Comparison of ENCODE assay signal across 22 mouse cellular contexts in genomic region chr6:4967236-4967635, GRCm38 (mm10).
DNase-seq lines count a peak whose midpoint lies in the region; ATAC-seq and TF ChIP-seq lines count a peak whose summit lies in the region.
"Had no signal": no experiment of that assay in that cellular context is flagged by ENCODE, and none has a peak within 500 bp of the region (broad histone marks: within the 10 kb centered on the region; RNA-seq: fewer than 3 reads in every experiment).

No protein-coding gene starts in this region.

- in situ Hi-C loops in CH12.LX (cut with MboI; ENCODE audit: low pct_ligation_motif_present, low pct_unique_long_range_greater_than_20kb, low sequenced_read_pairs) = no loop called here

- H3K4me1 ChIP-seq in CH12.LX (ENCODE audit: control insufficient read depth in 1 of 2, insufficient read depth in 2 of 2) = no peaks in the 10 kb centered on the region

- TF ChIP-seq EP300 in CH12.LX (IDR thresholded peaks at IDR 0.05; ENCODE audit: low read length) = peak; percentile 91

- peak; percentile 36 for DNase-seq in A20 (ENCODE audit: low read depth, low spot score)
- peak; percentile 64 for DNase-seq in CH12.LX (ENCODE audit: extremely low read depth)
- peak; percentile 49 for DNase-seq in splenic B cell, adult 2 months (ENCODE audit: low read depth, low spot score)
- no peak for DNase-seq in adipocyte (ENCODE audit: low spot score)
- DNase-seq in kidney, postnatal 4 days = no peak
- DNase-seq: adrenal gland, adult 2 months; adrenal gland, postnatal 10 days; adrenal gland, postnatal 25 days; cerebellum, adult 11 months; cerebellum, adult 18-20 months; cerebellum, adult 8-10 months; cerebellum, adult 9-11 months; cerebellum, postnatal 14 days; cerebellum, postnatal 36 days; forebrain, postnatal 0 days had no signal

- peak overlapping the region; percentile 13; the same call in 1 of the 2 replicates for H3K4me2 ChIP-seq in CH12.LX (ENCODE audit: insufficient read depth, low read depth, poor library complexity, severe bottlenecking)
- H3K4me2 ChIP-seq: embryonic facial prominence, embryonic 12.5 days; forebrain, embryonic 13.5 days; forebrain, embryonic 15.5 days had no signal

- ATAC-seq in granulocyte monocyte progenitor cell, adult 5-6 weeks (replicated peaks; ENCODE audit: poor library complexity, severe bottlenecking) = peak; percentile 84
- ATAC-seq in activated CD4-positive, CD25-positive, alpha-beta regulatory T cell, adult 4 months = no peak
- ATAC-seq: CD4-positive, CD25-positive, alpha-beta regulatory T cell, adult 4 months; forebrain, embryonic 13.5 days; forebrain, embryonic 15.5 days; forebrain, postnatal 0 days had no signal

- H3K9me3 ChIP-seq in CH12.LX (replicated peaks; ENCODE audit: low read length) = no peaks in the 10 kb centered on the region
- H3K9me3 ChIP-seq: embryonic facial prominence, embryonic 10.5 days; embryonic facial prominence, embryonic 12.5 days; forebrain, embryonic 15.5 days had no signal

- dilution Hi-C loops in CH12.LX (cut with MboI; ENCODE audit: extremely low pct_ligation_motif_present, extremely low pct_unique_long_range_greater_than_20kb, low sequenced_read_pairs) = no loop called here

- no peak overlapping the region for H3K4me3 ChIP-seq in CH12.LX (replicated peaks in 1 of 3; ENCODE audit: low read depth in 2 of 3, low read length in 2 of 3, poor library complexity in 1 of 3)
- H3K4me3 ChIP-seq: embryonic facial prominence, embryonic 10.5 days; embryonic facial prominence, embryonic 12.5 days; forebrain, embryonic 13.5 days; forebrain, embryonic 15.5 days had no signal

- no peak for TF ChIP-seq POLR2A in CH12.LX (IDR thresholded peaks at IDR 0.05; ENCODE audit: low read depth, low read length)

- no peaks in the 10 kb centered on the region for H3K36me3 ChIP-seq in CH12.LX (replicated peaks in 1 of 2; ENCODE audit: control insufficient read depth in 1 of 2, insufficient read depth in 1 of 2, low read length in 1 of 2)
- no peaks in the 10 kb centered on the region for H3K36me3 ChIP-seq in splenic B cell, adult 2 months (ENCODE audit: control insufficient read depth, insufficient read depth, low read length, poor library complexity, severe bottlenecking)
- H3K36me3 ChIP-seq: embryonic facial prominence, embryonic 12.5 days; forebrain, embryonic 15.5 days had no signal

- no peaks in the 10 kb centered on the region for H3K79me2 ChIP-seq in CH12.LX (replicated peaks; ENCODE audit: control insufficient read depth, extremely low read depth, insufficient read depth, poor library complexity, severe bottlenecking)

- no peak for TF ChIP-seq RAD21 in CH12.LX (IDR thresholded peaks at IDR 0.05; ENCODE audit: low read depth, low read length)

- H3K27ac ChIP-seq in CH12.LX (ENCODE audit: insufficient read depth, low read depth) = no peak overlapping the region
- H3K27ac ChIP-seq: embryonic facial prominence, embryonic 10.5 days; embryonic facial prominence, embryonic 12.5 days; forebrain, embryonic 13.5 days; forebrain, embryonic 15.5 days had no signal

- no peak for TF ChIP-seq CTCF in CH12.LX (conservative IDR thresholded peaks at IDR 0.05 in 1 of 2, IDR thresholded peaks at IDR 0.05 in 1 of 2; ENCODE audit: low read depth in 2 of 2, low read length in 2 of 2)

- H3K27me3 ChIP-seq in CH12.LX (replicated peaks) = no peaks in the 10 kb centered on the region
- no peaks in the 10 kb centered on the region for H3K27me3 ChIP-seq in splenic B cell, adult 2 months (ENCODE audit: control insufficient read depth, insufficient read depth, low read length, poor library complexity, severe bottlenecking)
- H3K27me3 ChIP-seq: embryonic facial prominence, embryonic 12.5 days; forebrain, embryonic 13.5 days; forebrain, embryonic 15.5 days had no signal

- H3K9ac ChIP-seq in CH12.LX (ENCODE audit: insufficient read depth, low read depth) = no peak overlapping the region
- H3K9ac ChIP-seq: embryonic facial prominence, embryonic 12.5 days; forebrain, embryonic 13.5 days; forebrain, embryonic 15.5 days; forebrain, postnatal 0 days had no signal

TF ChIP-seq in CH12.LX, 34 proteins besides CTCF, POLR2A, EP300 and RAD21:
- TF ChIP-seq NRF1 (IDR thresholded peaks at IDR 0.05; ENCODE audit: low read depth, low read length) (no peak), JUN (IDR thresholded peaks at IDR 0.05; ENCODE audit: insufficient read depth, low read depth, low read length) (peak; percentile 65; the same call in 1 of the 2 replicates), TCF12 (IDR thresholded peaks at IDR 0.05; ENCODE audit: low read depth, low read length) (no peak), SMC3 (IDR thresholded peaks at IDR 0.05; ENCODE audit: low read depth, low read length) (no peak), TBP (conservative IDR thresholded peaks at IDR 0.05; ENCODE audit: low read depth, low read length) (0 out of 2 replicates have a peak, but pooled peaks have one; percentile 24), NELFE (IDR thresholded peaks at IDR 0.05; ENCODE audit: low read depth, low read length) (no peak), USF1 (IDR thresholded peaks at IDR 0.05; ENCODE audit: low read depth, low read length) (no peak), ZKSCAN1 (IDR thresholded peaks at IDR 0.05; ENCODE audit: borderline replicate concordance, low read depth, low read length) (no peak), JUND (conservative IDR thresholded peaks at IDR 0.05; ENCODE audit: low read depth, low read length) (peak; percentile 49; the same call in 1 of the 2 replicates), MEF2A (IDR thresholded peaks at IDR 0.05; ENCODE audit: borderline replicate concordance, low read depth, low read length) (peak; percentile 42; the same call in 1 of the 2 replicates), ZC3H11A (IDR thresholded peaks at IDR 0.05; ENCODE audit: low read depth, low read length) (no peak), PAX5 (IDR thresholded peaks at IDR 0.05; ENCODE audit: low read length) (no peak), POLR2AphosphoS2 (IDR thresholded peaks at IDR 0.05; ENCODE audit: low read depth, low read length) (no peak), ZNF384 (IDR thresholded peaks at IDR 0.05; ENCODE audit: low read depth, low read length) (peak; percentile 88), ZMIZ1 (IDR thresholded peaks at IDR 0.05; ENCODE audit: low read depth, low read length) (no peak), IRF4 (IDR thresholded peaks at IDR 0.05; ENCODE audit: low read depth, low read length) (peak; percentile 93)

Comparison
In these comparisons a context has a peak if more than half of its experiments do, and no peak if none do; other contexts are left out.
1. DNase-seq: peak in A20 (single experiment), CH12.LX (single experiment) and splenic B cell, adult 2 months (single experiment); none in adipocyte (single experiment) and kidney, postnatal 4 days (0 of 2).